Mouse (Mus musculus): ENCODE measurements at regions not wholly inside any gene's neighbourhood (a gene's known extent, or its start where the extent isn't known, plus 50 kb on each side); places are given as distances from the start of the nearest gene placed in this dataset.

- Histone ChIP-seq H3K79me3 (ENCODE audit: low read depth) (no peaks in the 10 kb centered on the region), H3K4me3 (ENCODE audit: insufficient read depth, poor library complexity, severe bottlenecking) (no peak overlapping the region)
- TF ChIP-seq MYOG (IDR thresholded peaks at IDR 0.05; ENCODE audit: control insufficient read depth, extremely low read depth, insufficient read length) (no peak), CTCF (IDR thresholded peaks at IDR 0.05; ENCODE audit: control insufficient read depth, insufficient read depth, insufficient read length) (no peak), USF1 (IDR thresholded peaks at IDR 0.05; ENCODE audit: low read depth) (no peak), CEBPB (IDR thresholded peaks at IDR 0.05; ENCODE audit: low read depth) (no peak), MYOD1 (IDR thresholded peaks at IDR 0.05; ENCODE audit: control insufficient read depth, insufficient read length, low read depth) (no peak), MAX (IDR thresholded peaks at IDR 0.05) (no peak), FOSL1 (IDR thresholded peaks at IDR 0.05; ENCODE audit: insufficient read depth, low read length, poor library complexity, severe bottlenecking) (no peak)
Measured at GRCm38 (mm10) chr12:70672115-70672514, 153.2 kb upstream of the Frmd6 start.

GRCm38 (mm10) chr12:70673188-70673587 lies 152.1 kb upstream of the Frmd6 start:
- TF ChIP-seq CTCF (IDR thresholded peaks at IDR 0.05; ENCODE audit: control insufficient read depth, insufficient read depth, insufficient read length) (no peak), CEBPB (IDR thresholded peaks at IDR 0.05; ENCODE audit: low read depth) (no peak), FOSL1 (IDR thresholded peaks at IDR 0.05; ENCODE audit: insufficient read depth, low read length, poor library complexity, severe bottlenecking) (no peak), MYOG (IDR thresholded peaks at IDR 0.05; ENCODE audit: control insufficient read depth, extremely low read depth, insufficient read length) (no peak)
- H3ac ChIP-seq (ENCODE audit: control insufficient read depth, insufficient read length, low read depth), result no peak overlapping the region
- no peaks in the 10 kb centered on the region for H3K36me3 ChIP-seq (ENCODE audit: control insufficient read depth, insufficient read depth)
- H3K79me3 ChIP-seq (ENCODE audit: low read depth), result no peaks in the 10 kb centered on the region
- no peak overlapping the region for H3K4me3 ChIP-seq (ENCODE audit: insufficient read depth, poor library complexity, severe bottlenecking)
- no peaks in the 10 kb centered on the region for H3K27me3 ChIP-seq (ENCODE audit: control insufficient read depth, insufficient read depth, insufficient read length)
- no peaks in the 10 kb centered on the region for H3K79me2 ChIP-seq (ENCODE audit: control insufficient read depth, insufficient read depth)

More at GRCm38 (mm10) chr12:70672115-70672514, 153.2 kb upstream of the Frmd6 start:
- Histone ChIP-seq H3K36me3 (ENCODE audit: control insufficient read depth, insufficient read depth) (no peaks in the 10 kb centered on the region), H3K79me2 (ENCODE audit: control insufficient read depth, insufficient read depth) (no peaks in the 10 kb centered on the region), H3K27me3 (ENCODE audit: control insufficient read depth, insufficient read depth, insufficient read length) (no peaks in the 10 kb centered on the region), H3ac (ENCODE audit: control insufficient read depth, insufficient read length, low read depth) (no peak overlapping the region)

- no peak overlapping the region for H3ac ChIP-seq (ENCODE audit: control insufficient read depth, insufficient read length, low read depth)
- no peaks in the 10 kb centered on the region for H3K79me2 ChIP-seq (ENCODE audit: control insufficient read depth, insufficient read depth)
- no peaks in the 10 kb centered on the region for H3K27me3 ChIP-seq (ENCODE audit: control insufficient read depth, insufficient read depth, insufficient read length)
- H3K4me3 ChIP-seq (ENCODE audit: insufficient read depth, poor library complexity, severe bottlenecking), result no peak overlapping the region
- H3K36me3 ChIP-seq (ENCODE audit: control insufficient read depth, insufficient read depth), result no peaks in the 10 kb centered on the region
- H3K79me3 ChIP-seq (ENCODE audit: low read depth), result no peaks in the 10 kb centered on the region
- TF ChIP-seq CEBPB (IDR thresholded peaks at IDR 0.05; ENCODE audit: low read depth) (no peak), MYOG (IDR thresholded peaks at IDR 0.05; ENCODE audit: control insufficient read depth, extremely low read depth, insufficient read length) (no peak), MYOD1 (IDR thresholded peaks at IDR 0.05; ENCODE audit: control insufficient read depth, insufficient read length, low read depth) (no peak), FOSL1 (IDR thresholded peaks at IDR 0.05; ENCODE audit: insufficient read depth, low read length, poor library complexity, severe bottlenecking) (no peak), MAX (IDR thresholded peaks at IDR 0.05) (no peak), CTCF (IDR thresholded peaks at IDR 0.05; ENCODE audit: control insufficient read depth, insufficient read depth, insufficient read length) (no peak), USF1 (IDR thresholded peaks at IDR 0.05; ENCODE audit: low read depth) (no peak)
Measured at GRCm38 (mm10) chr12:70674144-70674543, 151.2 kb upstream of the Frmd6 start.

- H3K79me3 ChIP-seq (ENCODE audit: low read depth), result no peaks in the 10 kb centered on the region
- H3K79me2 ChIP-seq (ENCODE audit: control insufficient read depth, insufficient read depth), result no peaks in the 10 kb centered on the region
- H3ac ChIP-seq (ENCODE audit: control insufficient read depth, insufficient read length, low read depth), result no peak overlapping the region
- H3K36me3 ChIP-seq (ENCODE audit: control insufficient read depth, insufficient read depth), result no peaks in the 10 kb centered on the region
- no peaks in the 10 kb centered on the region for H3K27me3 ChIP-seq (ENCODE audit: control insufficient read depth, insufficient read depth, insufficient read length)
- TF ChIP-seq USF1 (IDR thresholded peaks at IDR 0.05; ENCODE audit: low read depth) (no peak), MAX (IDR thresholded peaks at IDR 0.05) (no peak), MYOD1 (IDR thresholded peaks at IDR 0.05; ENCODE audit: control insufficient read depth, insufficient read length, low read depth) (no peak), CEBPB (IDR thresholded peaks at IDR 0.05; ENCODE audit: low read depth) (no peak), CTCF (IDR thresholded peaks at IDR 0.05; ENCODE audit: control insufficient read depth, insufficient read depth, insufficient read length) (no peak), FOSL1 (IDR thresholded peaks at IDR 0.05; ENCODE audit: insufficient read depth, low read length, poor library complexity, severe bottlenecking) (no peak), MYOG (IDR thresholded peaks at IDR 0.05; ENCODE audit: control insufficient read depth, extremely low read depth, insufficient read length) (no peak)
- no peak overlapping the region for H3K4me3 ChIP-seq (ENCODE audit: insufficient read depth, poor library complexity, severe bottlenecking)
Measured at GRCm38 (mm10) chr12:70675846-70676245, 149.5 kb upstream of the Frmd6 start.

GRCm38 (mm10) chr12:70679701-70680425 lies 145.5 kb upstream of the Frmd6 start:
- no peak overlapping the region for H3K4me3 ChIP-seq (ENCODE audit: insufficient read depth, poor library complexity, severe bottlenecking)
- no peak for TF ChIP-seq MYOG (IDR thresholded peaks at IDR 0.05; ENCODE audit: control insufficient read depth, extremely low read depth, insufficient read length)
- TF ChIP-seq MYOD1 (IDR thresholded peaks at IDR 0.05; ENCODE audit: control insufficient read depth, insufficient read length, low read depth), result no peak
- TF ChIP-seq CTCF (IDR thresholded peaks at IDR 0.05; ENCODE audit: control insufficient read depth, insufficient read depth, insufficient read length), result no peak
- no peak for TF ChIP-seq FOSL1 (IDR thresholded peaks at IDR 0.05; ENCODE audit: insufficient read depth, low read length, poor library complexity, severe bottlenecking)
- no peak for TF ChIP-seq USF1 (IDR thresholded peaks at IDR 0.05; ENCODE audit: low read depth)
- TF ChIP-seq MAX (IDR thresholded peaks at IDR 0.05), result no peak
- no peak for TF ChIP-seq CEBPB (IDR thresholded peaks at IDR 0.05; ENCODE audit: low read depth)
- H3K27me3 ChIP-seq (ENCODE audit: control insufficient read depth, insufficient read depth, insufficient read length), result no peaks in the 10 kb centered on the region
- H3K36me3 ChIP-seq (ENCODE audit: control insufficient read depth, insufficient read depth), result no peaks in the 10 kb centered on the region
- no peaks in the 10 kb centered on the region for H3K79me2 ChIP-seq (ENCODE audit: control insufficient read depth, insufficient read depth)
- H3K79me3 ChIP-seq (ENCODE audit: low read depth), result no peaks in the 10 kb centered on the region
- no peak overlapping the region for H3ac ChIP-seq (ENCODE audit: control insufficient read depth, insufficient read length, low read depth)

All from C2C12 (cell line).